Mouse (Mus musculus) MEL (cell line): Measurements from ENCODE around the gene Pimreg. TPM values are rescaled to one million over a fixed set of nuclear protein-coding genes. Genes with fewer than 3 reads are reported as not detected.

Source experiments
- DNase-seq: peaks from one replicate; pipeline ENCODE4 v3.0.0; 2011; ENCODE audit warnings: low read depth, low spot score
- H3K27ac ChIP-seq: 2 replicates; pipeline ENCODE4 v1.5.1; 2012; ENCODE audit warnings: low read depth, mild to moderate bottlenecking, control low read depth, low read length, moderate library complexity; ENCODE audit not compliant: control insufficient read depth
- H3K27me3 ChIP-seq, 2 experiments: fragments of 150-350 bp in 1 of 2; sonication (generic) in 1 of 2; 2 replicates each; pipeline ENCODE4 v1.6.1; 2012; ENCODE audit warnings: low read length in 2 of 2, mild to moderate bottlenecking in 2 of 2, improper control_type of control experiment in 1 of 2, moderate library complexity in 1 of 2; ENCODE audit not compliant: insufficient read depth in 2 of 2, control insufficient read depth in 1 of 2
- H3K36me3 ChIP-seq, 2 experiments: 2 replicates each; pipeline ENCODE4 v1.6.1; 2012 to 2014; ENCODE audit warnings: low read length in 2 of 2, improper control_type of control experiment in 1 of 2, inconsistent platforms in 1 of 2, mild to moderate bottlenecking in 1 of 2; ENCODE audit not compliant: insufficient read depth in 2 of 2, control insufficient read depth in 1 of 2
- H3K4me1 ChIP-seq, 2 experiments: fragments of 150-350 bp in 1 of 2; sonication (generic) in 1 of 2; 2 replicates each; pipeline ENCODE4 v1.6.1; 2012; ENCODE audit warnings: low read length in 2 of 2, improper control_type of control experiment in 1 of 2, mild to moderate bottlenecking in 1 of 2; ENCODE audit not compliant: insufficient read depth in 2 of 2, control insufficient read depth in 1 of 2
- H3K4me3 ChIP-seq, 2 experiments: fragments of 150-350 bp in 1 of 2; sonication (generic) in 1 of 2; 2 replicates each; pipeline ENCODE4 v1.5.1; 2012; ENCODE audit warnings: low read depth in 2 of 2, low read length in 2 of 2, mild to moderate bottlenecking in 2 of 2, moderate library complexity in 2 of 2, control low read depth in 1 of 2, improper control_type of control experiment in 1 of 2; ENCODE audit not compliant: control insufficient read depth in 1 of 2, insufficient read depth in 1 of 2
- H3K79me2 ChIP-seq: 2 replicates; pipeline ENCODE4 v1.6.1; 2012; ENCODE audit warnings: mild to moderate bottlenecking, low read length, moderate library complexity; ENCODE audit not compliant: control insufficient read depth, poor library complexity, insufficient read depth
- H3K9ac ChIP-seq: 2 replicates; pipeline ENCODE4 v1.6.1; 2012; ENCODE audit warnings: low read depth, mild to moderate bottlenecking, control low read depth, low read length, moderate library complexity; ENCODE audit not compliant: control insufficient read depth, poor library complexity, severe bottlenecking
- H3K9me3 ChIP-seq: fragments of 150-350 bp; sonication (generic); replicated peaks from 2 replicates; pipeline ENCODE4 v1.6.1; 2012; ENCODE audit warnings: mild to moderate bottlenecking, low read length, improper control_type of control experiment, moderate library complexity; ENCODE audit not compliant: insufficient read depth
- BHLHE40 ChIP-seq: IDR thresholded peaks from 2 replicates; pipeline ENCODE4 v1.6.1; 2012; ENCODE audit warnings: low read depth, mild to moderate bottlenecking, inconsistent platforms, low read length, improper control_type of control experiment, borderline replicate concordance
- E2F4 ChIP-seq: IDR thresholded peaks from 2 replicates; pipeline ENCODE4 v1.6.1; 2011; ENCODE audit warnings: low read depth, low read length, improper control_type of control experiment, borderline replicate concordance
- ELF1 ChIP-seq: IDR thresholded peaks from 2 replicates; pipeline ENCODE4 v1.6.1; 2014; ENCODE audit warnings: low read depth, mild to moderate bottlenecking, inconsistent platforms, low read length, improper control_type of control experiment, moderate library complexity
- ETS1 ChIP-seq: IDR thresholded peaks from 2 replicates; pipeline ENCODE4 v1.6.1; 2012; ENCODE audit warnings: low read depth, mild to moderate bottlenecking, inconsistent platforms, low read length, improper control_type of control experiment, moderate library complexity
- GATA1 ChIP-seq: IDR thresholded peaks from 2 replicates; pipeline ENCODE4 v1.6.1; 2011; ENCODE audit warnings: low read depth, low read length, improper control_type of control experiment
- JUND ChIP-seq: IDR thresholded peaks from 2 replicates; pipeline ENCODE4 v1.6.1; 2011; ENCODE audit warnings: low read depth, mild to moderate bottlenecking, improper control_type of control experiment, low read length
- KAT2A ChIP-seq: conservative IDR thresholded peaks from 2 replicates; pipeline ENCODE4 v1.6.1; 2012; ENCODE audit warnings: low read depth, low read length, improper control_type of control experiment, inconsistent platforms
- MAFK ChIP-seq: IDR thresholded peaks from 2 replicates; pipeline ENCODE4 v1.6.1; 2011; ENCODE audit warnings: low read depth, mild to moderate bottlenecking, low read length, improper control_type of control experiment, borderline replicate concordance
- MAX ChIP-seq: IDR thresholded peaks from 2 replicates; pipeline ENCODE4 v1.6.1; 2011; ENCODE audit warnings: low read length, improper control_type of control experiment
- MAZ ChIP-seq: IDR thresholded peaks from 2 replicates; pipeline ENCODE4 v1.6.1; 2012; ENCODE audit warnings: low read depth, mild to moderate bottlenecking, inconsistent platforms, low read length, improper control_type of control experiment
- NRF1 ChIP-seq: IDR thresholded peaks from 2 replicates; pipeline ENCODE4 v1.6.1; 2014; ENCODE audit warnings: low read depth, mild to moderate bottlenecking, inconsistent platforms, low read length, improper control_type of control experiment, moderate library complexity; ENCODE audit not compliant: poor library complexity, insufficient read depth, severe bottlenecking
- POLR2A ChIP-seq, 2 experiments: IDR thresholded peaks; 2 replicates each; pipeline ENCODE4 v1.6.1; 2011 to 2012; ENCODE audit warnings: low read length in 2 of 2, mild to moderate bottlenecking in 2 of 2, control low read depth in 1 of 2, improper control_type of control experiment in 1 of 2, low read depth in 1 of 2, moderate library complexity in 1 of 2; ENCODE audit not compliant: control insufficient read depth in 1 of 2, insufficient read depth in 1 of 2, poor library complexity in 1 of 2
- POLR2AphosphoS2 ChIP-seq: IDR thresholded peaks from 2 replicates; pipeline ENCODE4 v1.6.1; 2011; ENCODE audit warnings: low read length, improper control_type of control experiment
- RAD21 ChIP-seq: IDR thresholded peaks from 2 replicates; pipeline ENCODE4 v1.6.1; 2011; ENCODE audit warnings: mild to moderate bottlenecking, low read depth, low read length, improper control_type of control experiment
- SIN3A ChIP-seq: IDR thresholded peaks from 2 replicates; pipeline ENCODE4 v1.6.1; 2012; ENCODE audit warnings: low read length, improper control_type of control experiment, inconsistent platforms
- SMC3 ChIP-seq: IDR thresholded peaks from 2 replicates; pipeline ENCODE4 v1.6.1; 2011; ENCODE audit warnings: low read depth, low read length, improper control_type of control experiment
- TBP ChIP-seq: IDR thresholded peaks from 2 replicates; pipeline ENCODE4 v1.8.0; 2011; ENCODE audit warnings: low read depth, low read length, improper control_type of control experiment
- ZC3H11A ChIP-seq: IDR thresholded peaks from 2 replicates; pipeline ENCODE4 v1.6.1; 2012; ENCODE audit warnings: low read depth, mild to moderate bottlenecking, inconsistent platforms, low read length, improper control_type of control experiment
- ZKSCAN1 ChIP-seq: IDR thresholded peaks from 2 replicates; pipeline ENCODE4 v1.6.1; 2012; ENCODE audit warnings: low read depth, mild to moderate bottlenecking, inconsistent platforms, low read length, improper control_type of control experiment, moderate library complexity
- ZNF384 ChIP-seq: IDR thresholded peaks from 2 replicates; pipeline ENCODE4 v1.6.1; 2012; ENCODE audit warnings: low read depth, mild to moderate bottlenecking, inconsistent platforms, low read length, improper control_type of control experiment
- polyA plus RNA-seq, 2 experiments: library from polyadenylated mRNA; stranded (reverse) in 1 of 2; unstranded in 1 of 2; fragments of >175 nt in 1 of 2; fragments of >200 nt in 1 of 2; gene quantifications; 2 replicates each; pipeline versions ENCODE4 v1.2.1 to v1.2.4; 2012; ENCODE audit warnings: low replicate concordance in 2 of 2, low read depth in 1 of 2; ENCODE audit not compliant: insufficient read length in 2 of 2, insufficient read depth in 1 of 2, missing spikeins in 1 of 2
- total RNA-seq: library from RNA; depleted of rRNA; stranded (reverse); fragments of 300-350 nt; gene quantifications from 2 replicates; pipeline ENCODE4 v1.2.3, GENCODE M21; 2012

The Pimreg gene
- total and polyA plus RNA-seq, 3 experiments: 24.3 to 45.3 TPM; not detected in 1

DNA sequence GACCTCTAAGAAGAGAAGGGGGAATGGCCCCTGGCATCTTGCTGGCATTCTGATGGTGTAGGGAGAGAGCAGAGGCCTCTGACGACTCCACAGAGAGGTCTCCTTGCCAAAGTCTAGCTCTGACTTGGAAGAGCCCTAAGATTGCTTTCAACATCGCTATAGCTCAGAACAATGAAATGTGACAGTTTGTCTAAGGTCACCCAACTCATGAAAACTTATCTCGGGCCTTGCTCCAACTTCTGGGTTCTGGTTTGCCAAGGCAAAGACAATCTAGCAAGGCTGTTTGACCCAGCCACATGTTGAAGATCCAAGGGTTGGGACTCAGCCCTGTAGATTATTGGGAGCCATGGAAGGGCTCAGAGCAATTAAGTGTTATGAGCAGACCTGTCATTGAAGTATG, 2.4 kb downstream of the Pimreg start:
- Histone ChIP-seq H3K9ac (no peak overlapping the region), H3K79me2 (peaks cover 8% of the 10 kb centered on the region), H3K36me3 (peaks cover 0 to 11% of the 10 kb centered on the region in 2 experiments; a peak in 2 of 4 replicates), H3K4me3 (no peak overlapping the region), H3K9me3 (no peaks in the 10 kb centered on the region), H3K27me3 (no peaks in the 10 kb centered on the region), H3K4me1 (peaks cover 2 to 15% of the 10 kb centered on the region in 2 experiments; a peak in 3 of 4 replicates), H3K27ac (no peak overlapping the region)
- no peak for DNase-seq
- TF ChIP-seq E2F4 (no peak), MAX (no peak), MAFK (no peak), RAD21 (no peak), MAZ (no peak), POLR2AphosphoS2 (no peak), SIN3A (no peak), NRF1 (no peak), TBP (no peak), POLR2A (IDR thresholded peaks at IDR 0.05; ENCODE audit: control insufficient read depth in 1 of 2, insufficient read depth in 1 of 2, low read depth in 1 of 2, low read length in 2 of 2, poor library complexity in 1 of 2) (no peak), JUND (no peak), ZKSCAN1 (no peak), ZNF384 (no peak), KAT2A (no peak), SMC3 (no peak), BHLHE40 (no peak), ELF1 (no peak), ZC3H11A (no peak)

DNA sequence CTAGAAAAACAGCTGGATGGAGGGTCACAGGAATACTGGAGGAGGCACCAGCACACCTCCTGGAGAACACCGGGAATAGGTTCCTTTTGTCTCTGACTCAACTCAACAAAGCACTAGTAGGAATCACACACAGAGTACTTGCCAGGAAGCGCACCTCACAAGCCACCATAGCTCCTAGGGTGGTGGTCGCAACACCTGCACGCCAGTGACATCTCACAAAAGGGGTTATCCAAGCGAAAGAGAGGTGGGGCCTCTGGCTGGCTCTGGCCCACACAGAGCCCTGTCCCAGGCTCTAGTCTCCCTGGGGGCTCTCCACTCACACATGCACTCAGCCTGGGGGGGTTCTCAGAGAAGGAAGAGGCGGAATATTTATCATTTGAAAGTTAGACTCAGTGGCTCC, 6.9 kb downstream of the Pimreg start:
- TF ChIP-seq TBP (no peak), ETS1 (no peak), POLR2A (IDR thresholded peaks at IDR 0.05; ENCODE audit: control insufficient read depth in 1 of 2, insufficient read depth in 1 of 2, low read depth in 1 of 2, low read length in 2 of 2, poor library complexity in 1 of 2) (no peak), POLR2AphosphoS2 (peak; percentile 60), RAD21 (no peak), GATA1 (no peak)
- DNase-seq: no peak
- H3K4me1 ChIP-seq: no peaks in the 10 kb centered on the region

More for the DNA sequence above, 6.9 kb downstream of the Pimreg start:
- Histone ChIP-seq H3K9ac (no peak overlapping the region), H3K27me3 (no peaks in the 10 kb centered on the region), H3K79me2 (no peaks in the 10 kb centered on the region), H3K4me3 (no peak overlapping the region), H3K27ac (no peak overlapping the region), H3K9me3 (no peaks in the 10 kb centered on the region), H3K36me3 (no peaks in the 10 kb centered on the region)
